Mouse (Mus musculus): ENCODE data around the gene Suclg1.

DNA sequence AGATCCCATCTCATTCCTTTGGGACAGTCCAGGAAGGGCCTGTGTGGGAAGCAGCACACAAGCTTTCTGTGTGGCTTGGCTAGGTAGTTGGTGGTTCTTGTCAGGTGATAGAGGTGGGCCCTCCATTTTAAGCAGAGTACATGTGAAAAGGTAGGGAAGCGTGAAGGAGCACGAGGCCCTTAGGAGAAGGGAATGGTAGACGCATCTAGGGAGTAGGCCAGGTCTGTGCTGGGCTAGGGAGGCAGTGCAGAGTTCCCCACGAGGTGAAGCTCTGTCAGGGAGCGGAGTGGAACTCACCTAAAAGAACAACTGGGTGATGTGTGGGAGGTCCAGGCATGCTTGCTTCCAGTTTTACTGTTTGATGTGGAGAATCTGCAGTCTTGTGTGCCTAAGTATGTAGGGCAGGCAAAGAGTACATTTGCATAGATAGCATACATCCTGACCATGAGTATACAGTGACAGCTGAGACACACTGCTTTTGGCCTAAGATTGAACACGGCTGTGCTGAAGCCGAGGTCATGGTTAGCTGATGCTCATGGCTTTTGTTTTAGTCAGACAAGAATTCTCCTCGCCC is 19.6 kb downstream of the Suclg1 start:
- TF ChIP-seq POLR2A (IDR thresholded peaks at IDR 0.05; ENCODE audit: insufficient read length, low read depth): no peak
- TF ChIP-seq USF1 (IDR thresholded peaks at IDR 0.05; ENCODE audit: low read depth): no peak
- TF ChIP-seq TCF12 (IDR thresholded peaks at IDR 0.05; ENCODE audit: insufficient read depth, poor library complexity, severe bottlenecking): no peak
- TF ChIP-seq SRF (IDR thresholded peaks at IDR 0.05; ENCODE audit: control insufficient read depth, insufficient read length, low read depth): no peak
- no peak for TF ChIP-seq MYOG (IDR thresholded peaks at IDR 0.05; ENCODE audit: control insufficient read depth in 1 of 3, insufficient read depth in 1 of 3, insufficient read length in 2 of 3, low read depth in 2 of 3)
- no peak for TF ChIP-seq TCF3 (IDR thresholded peaks at IDR 0.05; ENCODE audit: insufficient read length, low read depth)
